17 mouse cellular contexts compared by ENCODE assay signal in the genomic region with DNA sequence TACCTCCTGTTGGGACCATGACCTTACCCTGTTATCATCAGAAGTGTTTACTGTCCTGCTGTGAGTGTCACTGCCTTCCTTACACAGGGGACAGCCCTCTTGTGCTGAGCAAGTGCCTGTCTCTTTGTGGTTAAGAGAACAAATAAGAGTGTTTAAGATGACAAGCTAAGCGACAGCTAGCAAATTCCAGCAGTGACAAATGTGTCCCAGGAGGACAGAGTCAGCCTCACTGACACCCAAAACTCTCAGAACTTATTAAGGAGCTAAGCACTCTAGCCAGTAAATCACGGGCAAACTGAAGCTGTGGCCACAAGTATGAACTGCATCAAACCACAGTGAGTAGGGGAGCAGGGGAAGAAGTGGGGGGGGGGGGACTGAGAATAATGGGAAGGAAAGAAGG. TPM values are rescaled to one million over a fixed set of nuclear protein-coding genes. Genes with fewer than 3 reads are reported as not detected.
DNase-seq lines count a peak whose midpoint lies in the region; ATAC-seq lines count a peak whose summit lies in the region.
"Had no signal": no experiment of that assay in that cellular context is flagged by ENCODE, and none has a peak within 500 bp of the region (broad histone marks: within the 10 kb centered on the region; RNA-seq: fewer than 3 reads in every experiment).

No protein-coding gene starts in this region.

- H3K36me3 ChIP-seq in heart, embryonic 16.5 days (ENCODE audit: control insufficient read depth, insufficient read depth) = no peaks in the 10 kb centered on the region
- no peaks in the 10 kb centered on the region for H3K36me3 ChIP-seq in embryonic facial prominence, embryonic 13.5 days

- no peaks in the 10 kb centered on the region for H3K9me3 ChIP-seq in heart, embryonic 16.5 days (replicated peaks; ENCODE audit: control insufficient read depth, low read length)
- H3K9me3 ChIP-seq in embryonic facial prominence, embryonic 13.5 days = no peaks in the 10 kb centered on the region

- no peak for ATAC-seq in heart, embryonic 16.5 days (replicated peaks; ENCODE audit: extremely low read depth, insufficient read depth, low FRiP score)
- no peak for ATAC-seq in embryonic facial prominence, embryonic 13.5 days (ENCODE audit: insufficient number of reproducible peaks, insufficient read depth, low FRiP score, low TSS enrichment, low read depth)

- no peak overlapping the region for H3K4me3 ChIP-seq in heart, embryonic 16.5 days (ENCODE audit: low read length)
- no peak overlapping the region for H3K4me3 ChIP-seq in embryonic facial prominence, embryonic 13.5 days

- no peak for DNase-seq in heart, postnatal 4 days
- DNase-seq in 3T3-L1 (ENCODE audit: low read depth, low spot score) = peak; percentile 3
- DNase-seq in kidney, postnatal 25 days = peak; percentile 11 to 45
- no peak for DNase-seq in left cerebral cortex, adult 18-20 months (ENCODE audit: low spot score in 2 of 2)
- no peak for DNase-seq in retina, postnatal 1 day
- DNase-seq in cerebellum, postnatal 10 days = no peak
- DNase-seq: adrenal gland, postnatal 14 days; cerebellum, adult 11 months; heart, adult 11 months; lung, postnatal 14 days had no signal

- no peak overlapping the region for H3K4me2 ChIP-seq in heart, embryonic 16.5 days (ENCODE audit: low read depth, low read length)
- H3K4me2 ChIP-seq in embryonic facial prominence, embryonic 13.5 days = no peak overlapping the region
- H3K4me2 ChIP-seq: liver, embryonic 11.5 days had no signal

- peaks cover 10% of the 10 kb centered on the region for H3K4me1 ChIP-seq in heart, embryonic 16.5 days (ENCODE audit: control insufficient read depth, insufficient read depth, low read length)
- peaks cover 20% of the 10 kb centered on the region for H3K4me1 ChIP-seq in embryonic facial prominence, embryonic 13.5 days

- WGBS in heart, embryonic 16.5 days = 29% methylated on average over 2 of the region's 2 CpGs
- 22% methylated on average over 2 of the region's 2 CpGs for WGBS in embryonic facial prominence, embryonic 13.5 days

- H3K27me3 ChIP-seq in heart, embryonic 16.5 days (ENCODE audit: control insufficient read depth, insufficient read depth, low read length) = no peaks in the 10 kb centered on the region
- H3K27me3 ChIP-seq in embryonic facial prominence, embryonic 13.5 days = no peaks in the 10 kb centered on the region

- 0 out of 2 replicates have a peak overlapping the region, but pooled peaks have one; percentile 30 for H3K9ac ChIP-seq in heart, embryonic 16.5 days (ENCODE audit: low read length)
- H3K9ac ChIP-seq in embryonic facial prominence, embryonic 13.5 days = 0 out of 2 replicates have a peak overlapping the region, but pooled peaks have one; percentile 0

- H3K27ac ChIP-seq in heart, embryonic 16.5 days (ENCODE audit: low read length) = peak overlapping the region; percentile 20
- peak overlapping the region; percentile 51 for H3K27ac ChIP-seq in embryonic facial prominence, embryonic 13.5 days

RNA-seq across cellular contexts. Expression of gene Krtap5-4, which starts 17.6 kb away (rescaled TPM):
- 0.18 TPM in 1 of 2 replicates, not detected in the other for polyA plus RNA-seq in heart, embryonic 16.5 days (2015; fragmentation: Nextera tagmentation; extraction: Ambion mirVana)
- not detected for total RNA-seq in heart, postnatal 4 days (2021)
- polyA plus RNA-seq in embryonic facial prominence, embryonic 13.5 days (2015; fragmentation: Nextera tagmentation; extraction: Ambion mirVana) = not detected in 2 replicates
- total RNA-seq in left cerebral cortex, adult 18-20 months (2021) = not detected
- total RNA-seq: adrenal gland, postnatal 14 days; CH12.LX had no signal
- polyA plus RNA-seq: frontal cortex, adult 2 months; liver, embryonic 11.5 days; spleen, adult 2 months; urinary bladder, adult 2 months had no signal

RNA-seq across cellular contexts. Expression of gene Krtap5-1, which starts 24.0 kb away (rescaled TPM):
- not detected in 2 replicates for polyA plus RNA-seq in heart, embryonic 16.5 days (2015; fragmentation: Nextera tagmentation; extraction: Ambion mirVana)
- not detected for total RNA-seq in heart, postnatal 4 days (2021)
- polyA plus RNA-seq in embryonic facial prominence, embryonic 13.5 days (2015; fragmentation: Nextera tagmentation; extraction: Ambion mirVana) = not detected in 2 replicates
- not detected for total RNA-seq in left cerebral cortex, adult 18-20 months (2021)
- total RNA-seq: adrenal gland, postnatal 14 days; CH12.LX had no signal
- polyA plus RNA-seq: frontal cortex, adult 2 months; liver, embryonic 11.5 days; spleen, adult 2 months; urinary bladder, adult 2 months had no signal

RNA-seq across cellular contexts. Expression of gene Gm4559, which starts 46.7 kb away (rescaled TPM):
- not detected in 2 replicates for polyA plus RNA-seq in heart, embryonic 16.5 days (2015; fragmentation: Nextera tagmentation; extraction: Ambion mirVana)
- not detected for total RNA-seq in heart, postnatal 4 days (2021)
- not detected in 2 replicates for polyA plus RNA-seq in embryonic facial prominence, embryonic 13.5 days (2015; fragmentation: Nextera tagmentation; extraction: Ambion mirVana)
- not detected for total RNA-seq in left cerebral cortex, adult 18-20 months (2021)
- total RNA-seq: adrenal gland, postnatal 14 days; CH12.LX had no signal
- polyA plus RNA-seq: frontal cortex, adult 2 months; liver, embryonic 11.5 days; spleen, adult 2 months; urinary bladder, adult 2 months had no signal

RNA-seq across cellular contexts. Expression of gene Ifitm10, which starts 52.6 kb away (rescaled TPM):
- 4.8 and 4.9 TPM in 2 replicates for polyA plus RNA-seq in heart, embryonic 16.5 days (2015; fragmentation: Nextera tagmentation; extraction: Ambion mirVana)
- total RNA-seq in heart, postnatal 4 days (2021) = 1 to 10 TPM; 2.0 TPM
- polyA plus RNA-seq in embryonic facial prominence, embryonic 13.5 days (2015; fragmentation: Nextera tagmentation; extraction: Ambion mirVana) = 2.5 and 3.3 TPM in 2 replicates
- 10 to 100 TPM; 35.2 to 38.2 TPM for total RNA-seq in left cerebral cortex, adult 18-20 months (2021)
- total RNA-seq: CH12.LX had no signal

Comparison
In these comparisons a context has a peak if more than half of its experiments do, and no peak if none do; other contexts are left out.
1. DNase-seq: peak in 3T3-L1 (single experiment) and kidney, postnatal 25 days (2 of 2); none in heart, postnatal 4 days (single experiment), left cerebral cortex, adult 18-20 months (0 of 2), retina, postnatal 1 day (single experiment) and cerebellum, postnatal 10 days (0 of 2).